Mouse (Mus musculus) ES-CJ7 (cell line): ENCODE measurements at regions not wholly inside any gene's neighbourhood (a gene's known extent, or its start where the extent isn't known, plus 50 kb on each side); places are given as distances from the start of the nearest gene placed in this dataset.
A peak's percentile ranks its signal among the peaks of the same experiment; 100 is the strongest.

Experiments
- DNase-seq: peaks from one replicate; pipeline ENCODE4 v3.0.0; 2011; ENCODE audit warnings: low read depth, low spot score

- DNase-seq: peak; percentile 55
Measured at GRCm38 (mm10) chr12:47164031-47164717, 345.4 kb upstream of the Nova1 start.

- no peak for DNase-seq
Measured at GRCm38 (mm10) chr12:47163171-47163570, 344.4 kb upstream of the Nova1 start.

DNA sequence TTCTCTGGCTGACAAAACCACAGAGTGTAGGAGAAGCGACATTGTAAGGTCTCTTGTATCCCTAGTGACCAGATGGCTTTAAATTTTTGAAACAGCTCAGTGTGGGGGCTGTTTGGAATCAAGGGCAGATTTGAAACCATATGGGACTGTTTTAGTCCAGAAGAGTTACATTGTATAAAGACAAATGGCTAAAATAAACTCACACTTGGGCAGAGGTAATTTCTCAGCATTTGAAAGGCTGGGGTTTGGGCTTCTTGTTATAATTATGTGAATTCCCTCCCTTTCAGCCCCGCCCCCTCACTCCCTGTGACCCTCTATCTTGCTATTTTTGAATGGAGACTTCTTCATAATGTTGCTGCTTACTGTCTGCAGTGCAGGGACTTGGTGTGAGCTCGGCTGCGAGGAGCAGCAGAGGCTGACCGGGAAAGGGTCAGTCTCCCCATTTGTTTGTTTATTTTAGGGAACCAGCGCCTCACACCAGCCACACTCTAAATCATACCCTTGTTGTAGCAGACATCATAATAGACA is 344.0 kb upstream of the Nova1 start:
- DNase-seq: no peak

GRCm38 (mm10) chr12:47160626-47161025 is 341.9 kb upstream of the Nova1 start:
- no peak for DNase-seq

DNA sequence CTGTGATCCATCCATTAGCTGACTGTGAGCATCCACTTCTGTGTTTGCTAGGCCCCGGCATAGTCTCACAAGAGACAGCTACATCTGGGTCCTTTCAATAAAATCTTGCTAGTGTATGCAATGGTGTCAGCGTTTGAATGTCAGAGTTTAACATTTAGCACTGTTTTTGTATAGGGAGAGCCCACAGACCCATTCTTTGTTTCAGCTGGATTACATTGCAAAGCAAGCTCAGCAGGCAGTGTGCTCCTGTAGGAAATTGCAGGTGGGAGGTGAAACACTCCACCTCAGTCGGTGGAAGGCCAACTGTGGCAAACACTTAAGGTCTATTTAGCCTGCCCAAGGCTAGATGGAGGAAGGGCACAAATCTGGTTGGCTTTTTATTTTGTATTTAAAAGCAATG is 337.2 kb upstream of the Nova1 start:
- peak; percentile 55 for DNase-seq

- no peak for DNase-seq
Measured at GRCm38 (mm10) chr12:47140677-47141076, 321.9 kb upstream of the Nova1 start.

GRCm38 (mm10) chr12:47129821-47130220 is 311.1 kb upstream of the Nova1 start:
- peak; percentile 71 for DNase-seq

DNA sequence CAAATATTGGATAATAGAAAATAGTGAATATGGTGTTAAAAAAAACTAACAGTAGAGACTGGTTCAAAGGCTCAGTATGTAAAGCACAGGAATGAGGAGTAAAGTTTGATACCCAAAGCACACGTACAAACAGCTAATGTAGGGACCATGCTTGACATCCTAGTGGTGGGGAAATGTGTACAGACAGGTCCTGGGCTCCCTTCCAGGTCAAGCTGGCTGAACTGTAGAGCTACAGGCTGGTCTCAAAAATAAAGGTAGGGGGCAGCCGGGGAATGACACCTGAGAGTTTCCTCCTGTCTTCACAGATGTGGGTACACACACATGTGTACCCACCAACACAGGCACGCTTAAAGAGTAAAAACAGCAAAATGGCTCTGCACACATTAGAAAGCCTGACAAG is 309.9 kb upstream of the Nova1 start:
- DNase-seq: no peak

GRCm38 (mm10) chr12:47121426-47121825 is 302.7 kb upstream of the Nova1 start:
- DNase-seq: no peak

DNA sequence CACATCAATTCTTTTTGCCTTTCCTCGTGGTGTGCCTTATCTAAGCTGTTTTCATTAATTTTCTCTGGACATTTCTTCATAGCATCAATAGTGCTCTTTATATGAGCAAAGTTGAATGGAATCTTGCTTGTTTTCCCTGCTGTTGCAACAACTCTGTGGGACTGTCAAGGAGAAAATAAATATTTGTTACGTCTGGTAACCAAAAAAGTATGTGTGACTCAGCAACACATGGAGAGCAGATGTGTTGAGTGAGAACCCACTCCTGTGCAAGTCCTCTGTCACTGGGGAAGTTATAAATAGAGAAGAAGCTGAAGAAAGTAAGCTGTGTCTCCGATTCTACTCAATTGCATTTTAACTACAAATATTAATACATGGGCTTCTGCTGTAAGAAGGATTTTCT is 298.8 kb upstream of the Nova1 start:
- DNase-seq: no peak

GRCm38 (mm10) chr12:47089234-47089633 is 270.5 kb upstream of the Nova1 start:
- DNase-seq: no peak

GRCm38 (mm10) chr12:47074961-47075360 is 256.2 kb upstream of the Nova1 start:
- no peak for DNase-seq

DNA sequence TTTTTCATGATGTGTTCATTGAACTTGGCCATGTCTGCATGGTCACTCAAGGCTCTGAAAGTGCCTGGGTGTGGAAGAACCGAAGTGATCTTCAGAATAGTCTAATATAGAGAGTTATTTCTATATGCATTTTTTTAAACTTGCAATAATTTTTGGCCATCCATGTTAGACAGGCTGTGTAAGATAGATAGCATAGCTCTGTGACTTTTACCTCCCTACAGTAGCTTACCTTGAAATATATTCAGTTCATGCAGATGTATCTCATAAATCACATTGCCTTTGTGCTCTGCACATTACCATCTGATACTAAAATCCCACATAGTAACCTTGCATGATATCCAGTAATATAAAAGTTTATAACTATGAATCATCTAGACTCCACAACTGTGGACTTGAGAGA is 233.7 kb upstream of the Nova1 start:
- DNase-seq: no peak

DNA sequence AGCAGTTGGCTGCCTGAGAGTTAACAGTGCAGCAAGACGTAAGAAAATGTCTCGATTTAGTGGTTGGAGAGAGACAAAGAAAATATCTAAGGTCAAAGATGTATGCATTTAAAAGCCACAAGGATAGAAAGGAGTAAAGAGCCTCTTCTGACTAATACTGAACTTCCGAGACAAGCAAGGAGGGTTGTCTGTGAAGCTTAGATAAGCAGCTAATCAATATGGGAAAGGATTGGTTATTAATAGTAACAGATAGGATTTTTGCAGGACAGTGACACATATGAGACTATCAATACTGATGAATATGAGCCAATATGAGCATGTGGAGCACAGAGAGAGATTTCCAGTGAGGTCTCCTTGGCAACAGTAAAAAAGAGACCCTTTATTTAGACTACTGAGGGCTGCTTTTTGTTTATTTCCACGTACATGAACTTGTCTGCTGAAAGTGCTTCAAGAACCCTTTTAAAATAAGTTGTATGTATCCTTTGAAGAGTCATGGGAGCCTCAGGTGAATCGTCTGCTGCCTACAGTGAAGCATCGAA is 202.2 kb upstream of the Nova1 start:
- no peak for DNase-seq

DNA sequence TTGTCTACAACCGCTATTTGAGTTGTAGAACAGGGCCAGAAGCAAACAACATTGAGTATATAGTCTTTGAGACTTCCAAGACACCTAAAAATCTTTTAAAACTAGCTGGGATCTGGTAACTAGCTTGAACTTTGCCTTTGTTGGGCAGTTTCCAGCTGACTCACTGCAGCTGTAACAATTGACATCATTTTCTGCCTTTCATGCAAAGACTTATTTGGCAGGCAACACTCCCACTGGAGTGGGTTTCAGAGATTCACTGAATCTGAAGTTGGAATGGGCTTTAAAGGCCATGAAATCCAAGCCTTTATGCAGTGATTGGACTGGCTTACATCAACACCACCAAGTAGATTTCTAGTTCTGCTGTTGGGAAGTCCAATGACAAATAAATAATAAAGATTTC is 173.6 kb upstream of the Nova1 start:
- no peak for DNase-seq

DNA sequence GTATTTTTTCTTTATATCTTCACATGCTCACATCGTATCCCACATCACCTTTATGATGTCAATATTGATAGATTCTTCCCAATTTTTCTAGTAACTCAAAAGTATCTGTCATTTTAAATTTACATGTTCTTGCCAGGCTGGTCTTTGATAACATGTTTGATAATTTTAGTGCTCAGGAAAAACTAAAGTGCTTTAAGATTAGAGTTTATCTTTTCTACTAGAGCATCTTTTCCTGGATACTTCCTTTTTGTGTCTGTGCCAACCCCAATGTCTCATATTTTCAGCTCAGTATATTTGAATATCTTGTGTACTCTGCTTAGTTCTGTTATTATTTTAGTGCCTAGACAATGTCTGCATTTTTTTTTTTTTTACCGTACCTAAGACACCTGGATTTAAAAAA is 170.2 kb upstream of the Nova1 start:
- no peak for DNase-seq

DNA sequence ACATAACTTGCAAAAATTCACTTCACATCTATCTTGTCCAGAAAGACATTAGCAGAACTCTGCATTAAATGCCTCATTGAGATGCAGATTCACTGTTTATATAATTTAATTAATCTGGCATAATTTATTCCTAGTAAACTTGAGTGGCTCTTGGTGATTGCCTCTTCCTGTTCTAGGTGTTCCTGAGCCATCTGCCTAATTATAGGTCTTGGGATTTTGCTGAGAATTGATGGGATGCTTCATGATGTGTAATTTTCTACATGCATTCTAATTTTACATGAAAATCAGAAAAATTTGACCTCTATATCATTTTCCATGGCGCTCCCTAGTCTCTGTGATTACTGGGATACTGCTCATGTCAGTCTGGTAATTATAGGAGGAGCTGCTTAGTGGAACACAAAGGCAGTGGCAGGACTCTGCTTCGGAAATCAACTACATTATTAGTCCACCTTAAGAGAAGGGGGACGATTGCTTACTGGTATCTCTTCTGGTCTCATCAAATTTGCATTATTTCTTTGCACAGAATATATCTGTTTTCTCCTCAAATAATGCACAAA is 131.6 kb upstream of the Nova1 start:
- no peak for DNase-seq

GRCm38 (mm10) chr12:46945707-46946106 is 127.0 kb upstream of the Nova1 start:
- no peak for DNase-seq

- no peak for DNase-seq
Measured at GRCm38 (mm10) chr12:46931086-46931485, 112.4 kb upstream of the Nova1 start.

DNA sequence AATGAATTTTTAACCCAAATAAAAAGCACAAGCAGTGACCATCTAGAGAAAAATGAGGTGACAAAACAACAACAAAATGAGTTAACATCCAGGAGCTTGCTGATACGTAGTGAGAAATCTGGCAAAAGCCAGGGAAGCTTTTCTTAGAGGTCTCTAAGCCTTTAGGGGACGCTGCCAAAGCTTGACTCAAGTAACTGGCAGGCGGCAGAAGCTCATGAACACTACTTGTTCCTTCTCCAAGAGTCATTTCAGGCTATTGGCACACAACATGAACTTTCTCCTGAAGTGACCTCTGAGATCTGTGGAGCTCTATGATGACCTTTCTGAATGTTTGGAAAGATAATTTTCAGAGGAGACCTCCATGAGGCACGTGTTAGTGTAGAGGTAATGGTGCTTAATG is 98.6 kb upstream of the Nova1 start:
- no peak for DNase-seq

DNA sequence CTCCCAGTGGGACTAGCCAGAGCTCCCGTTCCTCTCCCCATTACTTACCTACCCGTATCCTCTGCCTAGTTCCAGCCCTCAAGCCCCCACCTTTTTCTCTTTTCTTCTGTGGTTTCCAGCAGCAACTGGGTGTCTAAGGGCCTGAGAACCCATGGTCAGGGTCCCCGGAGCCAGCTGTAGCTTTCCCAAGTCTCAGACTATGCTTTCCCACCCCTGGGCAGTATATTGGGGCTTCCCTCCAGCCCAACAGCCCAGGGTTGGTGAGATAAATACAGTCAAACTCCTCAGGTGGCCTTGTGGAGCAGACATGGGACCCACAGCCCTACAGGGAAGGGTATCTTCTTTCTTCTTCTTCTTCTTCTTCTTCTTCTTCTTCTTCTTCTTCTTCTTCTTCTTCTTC is 59.4 kb upstream of the Nova1 start:
- DNase-seq: no peak

- no peak for DNase-seq
Measured at GRCm38 (mm10) chr12:46870130-46870529, 51.4 kb upstream of the Nova1 start.
